Mouse (Mus musculus) hindbrain, embryonic 10.5 days (tissue): ENCODE measurements around the gene C77080. TPM values are rescaled to one million over a fixed set of nuclear protein-coding genes. Genes with fewer than 3 reads are reported as not detected.
"Not testable (repeated sequence)": the region's sequence is repeated elsewhere in the genome, so short reads cannot be mapped to it uniquely, and the experiment has no call there.

Source experiments
- DNase-seq: peaks from one replicate; pipeline ENCODE4 v3.0.0-alpha.2; 2017; ENCODE audit warnings: low spot score
- H3K27ac ChIP-seq: fragments of 300-500 bp; sonication (generic); 2 replicates; pipeline ENCODE4 v1.5.1; 2016; ENCODE audit warnings: mild to moderate bottlenecking, moderate library complexity
- H3K27me3 ChIP-seq: fragments of 300-500 bp; sonication (generic); 2 replicates; pipeline ENCODE4 v1.6.1; 2016; ENCODE audit warnings: mild to moderate bottlenecking; ENCODE audit not compliant: poor library complexity, insufficient read depth, severe bottlenecking
- H3K36me3 ChIP-seq: fragments of 300-500 bp; sonication (generic); 2 replicates; pipeline ENCODE4 v1.6.1; 2016; ENCODE audit warnings: mild to moderate bottlenecking, moderate library complexity
- H3K4me1 ChIP-seq: fragments of 300-500 bp; sonication (generic); replicated peaks from 2 replicates; pipeline ENCODE4 v1.6.1; 2016; ENCODE audit warnings: mild to moderate bottlenecking
- H3K4me3 ChIP-seq: fragments of 300-500 bp; sonication (generic); 2 replicates; pipeline ENCODE4 v1.5.1; 2016; ENCODE audit warnings: mild to moderate bottlenecking, moderate library complexity
- H3K9me3 ChIP-seq: fragments of 300-500 bp; sonication (generic); 2 replicates; pipeline ENCODE4 v1.6.1; 2016; ENCODE audit warnings: mild to moderate bottlenecking, moderate library complexity
- WGBS: fragments of 180-500 bp; shearing (Covaris S2); methylation state at CpG from one replicate; pipeline ENCODE4 v1.1.7; 2016; 5-methylcytosine and 5-hydroxymethylcytosine counted together
- polyA plus RNA-seq: library from polyadenylated mRNA; unstranded; fragments of >200 nt; fragmentation: Nextera tagmentation; extraction: Ambion mirVana; gene quantifications from 2 replicates; pipeline ENCODE4 v1.2.1, GENCODE M21; 2016

The C77080 gene
- polyA plus RNA-seq, 1 experiment from 2014 or later, result 3.7 TPM

- DNase-seq, result no peak
- peaks cover 93% of the 10 kb centered on the region for H3K36me3 ChIP-seq
- peaks cover 29% of the 10 kb centered on the region for H3K27me3 ChIP-seq
These were observed 42.0 kb downstream of the C77080 start for GRCm38 (mm10) chr4:129219198-129219597.

GRCm38 (mm10) chr4:129218569-129219175 is 42.5 kb downstream of the C77080 start:
- Histone ChIP-seq H3K27ac (no peak overlapping the region), H3K27me3 (peaks cover 25% of the 10 kb centered on the region), H3K4me1 (peaks cover 24% of the 10 kb centered on the region), H3K36me3 (peaks cover 96% of the 10 kb centered on the region), H3K9me3 (no peaks in the 10 kb centered on the region), H3K4me3 (no peak overlapping the region)
- DNase-seq, result no peak
- whole genome bisulfite sequencing, result 84% methylated on average over 7 of the region's 7 CpGs

More at GRCm38 (mm10) chr4:129219198-129219597, 42.0 kb downstream of the C77080 start:
- WGBS, result 90% methylated on average over 10 of the region's 10 CpGs
- Histone ChIP-seq H3K27ac (no peak overlapping the region), H3K4me3 (no peak overlapping the region), H3K4me1 (peaks cover 29% of the 10 kb centered on the region), H3K9me3 (no peaks in the 10 kb centered on the region)

DNA sequence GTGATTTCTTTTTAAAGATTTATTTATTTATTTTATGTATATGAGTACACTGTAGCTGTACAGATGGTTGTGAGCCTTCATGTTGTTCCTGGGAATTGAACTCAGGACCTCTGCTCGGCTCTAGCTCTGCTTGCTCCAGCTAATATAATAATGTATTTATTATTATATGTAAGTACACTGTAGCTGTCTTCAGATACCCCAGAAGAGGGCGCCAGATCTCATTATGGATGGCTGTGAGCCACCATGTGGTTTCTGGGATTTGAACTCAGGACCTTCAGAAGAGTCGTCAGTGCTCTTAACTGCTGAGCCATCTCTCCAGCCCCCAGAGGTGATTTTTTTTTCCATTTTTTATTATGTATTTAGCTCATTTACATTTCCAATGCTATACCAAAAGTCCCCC is 48.7 kb downstream of the C77080 start:
- H3K36me3 ChIP-seq, result peaks cover 99% of the 10 kb centered on the region
- not testable (repeated sequence) for H3K9me3 ChIP-seq, DNase-seq, H3K27ac ChIP-seq, H3K27me3 ChIP-seq, H3K4me3 ChIP-seq, H3K4me1 ChIP-seq
- 76% methylated on average over 3 of the region's 3 CpGs for WGBS

DNA sequence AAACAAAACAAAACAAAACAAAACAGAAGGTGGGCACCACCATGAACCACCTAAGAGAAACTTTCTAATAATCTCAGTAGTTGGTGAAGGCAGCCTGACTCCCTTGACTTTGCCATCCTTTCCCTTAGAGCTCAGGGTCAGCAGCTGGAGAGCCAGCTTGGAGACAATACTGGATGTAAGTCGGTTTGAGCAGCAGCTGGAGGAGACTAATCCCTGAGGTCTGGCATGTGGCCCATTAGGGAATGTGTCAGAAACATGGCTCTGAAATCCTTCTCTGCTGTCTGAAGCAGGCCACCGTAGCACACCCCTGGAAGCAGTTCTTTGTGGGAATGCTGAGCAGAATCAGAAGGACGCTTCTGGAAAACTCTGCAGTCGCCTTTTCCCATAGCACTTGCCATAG is 49.7 kb downstream of the C77080 start:
- DNase-seq, result no peak
- Histone ChIP-seq H3K27me3 (no peaks in the 10 kb centered on the region), H3K4me1 (no peaks in the 10 kb centered on the region), H3K36me3 (peaks cover 99% of the 10 kb centered on the region), H3K27ac (no peak overlapping the region), H3K4me3 (no peak overlapping the region), H3K9me3 (no peaks in the 10 kb centered on the region)
- 91% methylated on average over 4 of the region's 4 CpGs for WGBS

DNA sequence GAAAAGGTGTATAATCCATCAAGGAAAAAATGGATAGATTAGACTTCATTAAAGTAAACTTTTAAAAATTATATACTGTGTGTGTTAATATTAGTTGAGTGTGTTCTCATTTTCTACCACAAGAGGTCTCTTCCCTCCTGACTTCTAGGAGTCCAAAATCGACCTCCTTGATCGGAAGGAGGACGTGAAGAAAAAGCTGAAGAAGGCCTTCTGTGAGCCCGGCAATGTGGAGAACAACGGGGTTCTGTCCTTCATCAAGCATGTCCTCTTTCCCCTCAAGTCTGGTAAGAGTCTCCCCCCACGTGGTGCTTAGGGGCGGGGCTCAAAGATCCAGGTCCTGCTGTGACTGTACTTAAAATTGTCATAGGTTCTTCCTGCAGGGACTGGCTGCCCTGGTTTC is 51.7 kb downstream of the C77080 start:
- Histone ChIP-seq H3K4me1 (no peaks in the 10 kb centered on the region), H3K9me3 (no peaks in the 10 kb centered on the region), H3K27me3 (no peaks in the 10 kb centered on the region), H3K27ac (no peak overlapping the region), H3K36me3 (peaks cover 97% of the 10 kb centered on the region), H3K4me3 (no peak overlapping the region)
- WGBS, result 68% methylated on average over 7 of the region's 7 CpGs
- no peak for DNase-seq

GRCm38 (mm10) chr4:129206792-129207191 is 54.4 kb downstream of the C77080 start:
- no peaks in the 10 kb centered on the region for H3K27me3 ChIP-seq
- no peak overlapping the region for H3K4me3 ChIP-seq
- H3K36me3 ChIP-seq, result peaks cover 97% of the 10 kb centered on the region
- no peaks in the 10 kb centered on the region for H3K9me3 ChIP-seq
- DNase-seq, result no peak
- 94% methylated on average over 8 of the region's 8 CpGs for WGBS
- no peaks in the 10 kb centered on the region for H3K4me1 ChIP-seq
- H3K27ac ChIP-seq, result no peak overlapping the region

DNA sequence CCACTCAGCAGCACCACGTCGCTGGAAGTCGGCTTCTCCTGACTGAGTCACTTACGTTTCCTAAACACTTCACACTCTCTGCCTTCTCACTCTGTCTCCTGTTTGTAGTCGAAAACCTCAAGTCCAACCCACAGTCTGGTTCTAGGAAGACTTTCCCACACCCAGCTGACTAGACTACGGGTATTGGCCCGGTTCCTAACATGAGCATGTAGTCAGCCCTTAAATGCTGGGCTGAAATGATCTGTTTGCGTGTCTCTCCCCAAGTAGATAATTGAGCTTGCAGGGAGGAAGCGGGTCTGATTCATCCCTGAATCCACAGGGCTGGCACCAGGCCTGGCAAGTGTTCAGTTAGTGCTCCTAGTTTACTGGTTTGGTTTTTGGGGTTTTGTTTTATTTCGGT is 56.5 kb downstream of the C77080 start:
- H3K4me1 ChIP-seq, result no peaks in the 10 kb centered on the region
- H3K36me3 ChIP-seq, result peaks cover 97% of the 10 kb centered on the region
- WGBS, result 96% methylated on average over 10 of the region's 10 CpGs

GRCm38 (mm10) chr4:129197514-129197913 is 63.7 kb downstream of the C77080 start:
- peaks cover 92% of the 10 kb centered on the region for H3K36me3 ChIP-seq
- no peak overlapping the region for H3K27ac ChIP-seq
- no peak overlapping the region for H3K4me3 ChIP-seq
- 99% methylated on average over 6 of the region's 6 CpGs for WGBS
- no peaks in the 10 kb centered on the region for H3K27me3 ChIP-seq
- no peak for DNase-seq
- no peaks in the 10 kb centered on the region for H3K4me1 ChIP-seq
- H3K9me3 ChIP-seq, result no peaks in the 10 kb centered on the region

More for the DNA sequence above, 56.5 kb downstream of the C77080 start:
- H3K4me3 ChIP-seq, result no peak overlapping the region
- no peak overlapping the region for H3K27ac ChIP-seq
- H3K27me3 ChIP-seq, result no peaks in the 10 kb centered on the region
- DNase-seq, result no peak
- H3K9me3 ChIP-seq, result no peaks in the 10 kb centered on the region

DNA sequence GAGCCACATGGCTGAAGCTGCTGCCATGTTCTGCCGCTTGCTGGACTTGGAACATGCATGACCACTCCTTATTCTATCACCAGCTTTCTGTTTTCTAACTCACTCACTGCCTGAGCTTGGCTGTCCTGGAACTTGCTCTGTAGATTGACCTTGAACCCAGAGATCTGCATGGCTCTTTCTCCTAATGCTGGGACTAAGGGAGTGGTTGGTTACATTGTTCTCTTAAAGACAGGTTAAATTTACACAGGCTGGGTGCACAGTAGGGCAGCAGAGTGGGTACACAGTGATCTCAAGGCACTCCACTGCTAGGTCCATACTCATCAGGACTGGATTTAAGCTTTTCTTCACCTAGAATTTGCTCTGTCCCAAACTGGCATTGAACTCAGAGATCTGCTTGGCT is 66.9 kb downstream of the C77080 start:
- WGBS, result 100% methylated on average over 1 of the region's 1 CpGs
- Histone ChIP-seq H3K4me3 (no peak overlapping the region), H3K36me3 (peaks cover 65% of the 10 kb centered on the region), H3K4me1 (peaks cover 18% of the 10 kb centered on the region), H3K27ac (no peak overlapping the region), H3K9me3 (no peaks in the 10 kb centered on the region), H3K27me3 (no peaks in the 10 kb centered on the region)
- DNase-seq, result no peak

GRCm38 (mm10) chr4:129191691-129192090 is 69.5 kb downstream of the C77080 start:
- no peaks in the 10 kb centered on the region for H3K9me3 ChIP-seq
- H3K27me3 ChIP-seq, result no peaks in the 10 kb centered on the region
- peaks cover 42% of the 10 kb centered on the region for H3K36me3 ChIP-seq
- 0 out of 2 replicates have a peak overlapping the region, but pooled peaks have one; percentile 12 for H3K27ac ChIP-seq
- peak overlapping the region; percentile 81; the same call in 1 of the 2 replicates for H3K4me3 ChIP-seq
- peaks cover 31% of the 10 kb centered on the region for H3K4me1 ChIP-seq
- 76% methylated on average over 5 of the region's 5 CpGs for WGBS
- DNase-seq, result no peak

GRCm38 (mm10) chr4:129190538-129190937 is 70.7 kb downstream of the C77080 start:
- peak; percentile 21 for DNase-seq
- Histone ChIP-seq H3K27me3 (no peaks in the 10 kb centered on the region), H3K36me3 (peaks cover 32% of the 10 kb centered on the region), H3K4me1 (peaks cover 31% of the 10 kb centered on the region), H3K9me3 (no peaks in the 10 kb centered on the region), H3K4me3 (peak overlapping the region; percentile 81), H3K27ac (peak overlapping the region; percentile 97)
- WGBS, result 7% methylated on average over 12 of the region's 12 CpGs

DNA sequence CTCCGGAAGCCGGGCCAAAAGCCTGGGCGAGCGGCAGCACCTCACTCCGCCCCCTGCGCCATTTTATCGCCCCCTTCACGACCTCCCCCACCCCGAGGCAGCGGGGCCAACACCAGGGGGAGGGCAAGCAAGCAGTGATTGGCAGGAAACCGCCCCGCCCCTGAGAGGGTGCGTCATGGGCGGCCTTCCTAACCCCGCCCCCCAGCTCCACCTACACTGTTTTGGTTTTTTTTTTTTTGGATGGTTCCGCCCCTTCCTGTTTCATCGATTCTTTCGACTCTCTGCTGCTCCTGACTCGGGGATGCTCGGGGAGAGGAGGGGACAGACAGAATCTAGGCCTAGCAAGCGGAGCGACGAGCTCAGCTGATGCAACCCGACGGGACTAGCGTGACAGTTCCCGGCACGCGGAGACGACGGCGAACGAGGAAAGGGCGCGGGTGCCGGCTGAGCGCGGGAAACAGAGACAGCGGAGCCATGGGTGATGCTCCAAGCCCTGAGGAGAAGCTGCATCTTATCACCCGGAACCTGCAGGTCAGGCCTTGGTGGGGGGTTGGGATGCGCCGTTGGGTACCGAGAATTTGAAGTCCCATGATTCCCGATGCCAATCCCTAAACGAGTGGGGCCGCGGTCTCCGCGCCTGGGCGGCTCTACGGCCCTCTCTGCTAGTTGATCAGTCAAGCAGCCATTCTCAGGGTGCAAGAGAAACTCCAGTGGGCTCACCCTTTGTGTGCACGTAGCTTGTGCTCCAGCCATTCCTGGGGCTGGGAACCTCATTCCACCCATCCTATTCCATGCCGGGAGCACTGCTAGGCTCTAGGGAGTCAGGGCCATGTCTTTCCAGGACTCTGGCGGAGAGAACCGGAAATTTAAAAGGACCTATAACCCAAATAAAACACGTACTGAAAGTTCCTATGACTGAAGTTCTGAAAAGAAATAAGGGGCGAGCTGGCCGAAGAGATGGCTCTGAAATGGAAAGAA is 71.4 kb downstream of the C77080 start, which contains the start of the genes S100pbp and Yars:
S100pbp (minus strand) TSS at position 186 of the 978 bp plus-strand sequence.
Yars (plus strand) TSS at position 219 of the 978 bp plus-strand sequence.
- Histone ChIP-seq H3K4me1 (peaks cover 31% of the 10 kb centered on the region), H3K27ac (peak within 1 kb of the TSS; percentile 97), H3K36me3 (peaks cover 25% of the 10 kb centered on the region), H3K9me3 (no peaks in the 10 kb centered on the region), H3K4me3 (peak within 1 kb of the TSS; percentile 81), H3K27me3 (no peaks in the 10 kb centered on the region)
- peak; percentile 98 for DNase-seq
- under 1% methylated on average over 58 of the region's 58 CpGs for WGBS
